In genomic region chr5:130344999-130345398, GRCm38 (mm10) we compare ENCODE assay signal across 28 mouse cellular contexts. TPM values are rescaled to one million over a fixed set of nuclear protein-coding genes. Genes with fewer than 3 reads are reported as not detected.
"Had no signal": no experiment of that assay in that cellular context is flagged by ENCODE, and none has a peak within 500 bp of the region (broad histone marks: within the 10 kb centered on the region; RNA-seq: fewer than 3 reads in every experiment).

No protein-coding gene starts in this region.

- H3K4me3 ChIP-seq: liver, embryonic 13.5 days; liver, embryonic 15.5 days; lung, embryonic 15.5 days; midbrain, embryonic 12.5 days; neural tube, embryonic 12.5 days had no signal

- H3K27ac ChIP-seq: liver, embryonic 13.5 days; liver, embryonic 15.5 days; lung, embryonic 15.5 days; macrophage; midbrain, embryonic 12.5 days; neural tube, embryonic 12.5 days had no signal

- ATAC-seq: liver, postnatal 0 days; lung, postnatal 0 days; midbrain, embryonic 16.5 days had no signal

- H3K27me3 ChIP-seq: liver, embryonic 13.5 days; liver, embryonic 15.5 days; lung, embryonic 15.5 days; midbrain, embryonic 12.5 days; neural tube, embryonic 12.5 days had no signal

- DNase-seq: liver, embryonic 13.5 days; liver, postnatal 0 days; lung, adult 2 months; lung, postnatal 14 days; lung, postnatal 36 days; midbrain, embryonic 14.5 days; retina, postnatal 1 day; right cerebral cortex, adult 18-20 months; right cerebral cortex, postnatal 25 days; right cerebral cortex, postnatal 4 days; spleen, adult 18-20 months; thymus, adult 18-20 months; thymus, postnatal 14 days; thymus, postnatal 36 days had no signal

- H3K4me1 ChIP-seq: liver, embryonic 13.5 days; liver, embryonic 15.5 days; lung, embryonic 15.5 days; neural tube, embryonic 12.5 days had no signal

- H3K9ac ChIP-seq: liver, embryonic 13.5 days; liver, embryonic 15.5 days; liver, postnatal 0 days; lung, embryonic 15.5 days; midbrain, embryonic 12.5 days; neural tube, embryonic 12.5 days had no signal

- H3K9me3 ChIP-seq: liver, embryonic 15.5 days; lung, embryonic 15.5 days had no signal

RNA-seq across cellular contexts. Expression of gene Caln1, which starts 24.3 kb away (rescaled TPM):
- total RNA-seq: megakaryocyte, adult 5-6 weeks; monocyte, adult 5-6 weeks; neutrophil, adult 5-6 weeks had no signal
- polyA plus RNA-seq: liver, embryonic 13.5 days; liver, embryonic 15.5 days; lung, adult 2 months; lung, postnatal 0 days; macrophage; small intestine, adult 2 months; stomach, embryonic 14.5 days; thymus, postnatal 0 days had no signal

RNA-seq across cellular contexts. Expression of gene A330070K13Rik, which starts 39.4 kb away (rescaled TPM):
- total RNA-seq: megakaryocyte, adult 5-6 weeks; monocyte, adult 5-6 weeks; neutrophil, adult 5-6 weeks had no signal
- polyA plus RNA-seq: liver, embryonic 13.5 days; liver, embryonic 15.5 days; liver, postnatal 0 days; lung, adult 2 months; lung, embryonic 15.5 days; lung, postnatal 0 days; macrophage; midbrain, embryonic 12.5 days; midbrain, embryonic 14.5 days; midbrain, embryonic 16.5 days; neural tube, embryonic 12.5 days; small intestine, adult 2 months; stomach, embryonic 14.5 days; stomach, embryonic 16.5 days; thymus, postnatal 0 days had no signal
